Mouse (Mus musculus): ENCODE measurements at regions not wholly inside any gene's neighbourhood (a gene's known extent, or its start where the extent isn't known, plus 50 kb on each side); places are given as distances from the start of the nearest gene placed in this dataset.

DNA sequence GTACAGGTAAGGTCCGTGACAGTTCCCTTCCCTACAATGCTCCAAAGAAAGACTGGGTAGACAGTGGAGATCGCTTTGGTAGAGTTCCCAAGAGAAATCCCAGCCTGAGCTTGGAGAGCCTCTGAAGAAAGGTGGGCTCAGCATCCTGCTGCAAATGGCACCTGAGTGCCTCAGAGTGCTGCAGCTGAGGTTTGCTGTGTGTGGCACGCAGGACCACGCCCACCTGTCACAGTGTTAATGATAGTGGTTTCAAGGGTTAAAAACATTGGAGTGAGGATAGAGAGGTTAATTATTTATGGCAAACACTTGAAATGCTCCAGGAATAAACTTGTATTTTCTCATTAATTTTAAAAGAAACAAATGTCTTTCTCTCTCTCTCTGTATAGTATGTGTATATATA lies 137.2 kb upstream of the Klf12 start:
- no peak for TF ChIP-seq TAL1 (IDR thresholded peaks at IDR 0.05; ENCODE audit: low read length)
- no peak for TF ChIP-seq GATA1 (IDR thresholded peaks at IDR 0.05; ENCODE audit: low read length)
